Mouse (Mus musculus) heart, postnatal 36 days (tissue): ENCODE data around the gene Tnfrsf13b. TPM values are rescaled to one million over a fixed set of nuclear protein-coding genes. Genes with fewer than 3 reads are reported as not detected.
A peak's percentile ranks its signal among the peaks of the same experiment; 100 is the strongest.
"Not testable (repeated sequence)": the region's sequence is repeated elsewhere in the genome, so short reads cannot be mapped to it uniquely, and the experiment has no call there.

Source experiments
- DNase-seq, 2 experiments: peaks; one replicate each; pipeline ENCODE4 v3.0.0; 2021 to 2022
- intact Hi-C: fragments of 180-260 bp; cut with DNase I; formaldehyde crosslinking; loops from one replicate; pipeline ENCODE4 v1.15.1; 2025
- total RNA-seq, 2 experiments: library from RNA; stranded (reverse); gene quantifications; 2 replicates each; pipeline ENCODE4 v1.2.3; 2021

Tnfrsf13b gene
- total RNA-seq, 2 experiments from 2014 or later = 0.86 to 0.89 TPM

GRCm38 (mm10) chr11:61123886-61124285, 2.7 kb upstream of the Tnfrsf13b start:
- intact Hi-C loops = no loop called here
- DNase-seq = no peak

- DNase-seq = no peak
- intact Hi-C loops = no loop called here
Measured at GRCm38 (mm10) chr11:61125970-61126369, 585 bp upstream of the Tnfrsf13b start.

- DNase-seq = no peak
- intact Hi-C loops = no loop called here
Measured at GRCm38 (mm10) chr11:61127421-61128055, 983 bp downstream of the Tnfrsf13b start.

GRCm38 (mm10) chr11:61129305-61129704, 2.8 kb downstream of the Tnfrsf13b start:
- DNase-seq = no peak
- intact Hi-C loops = no loop called here

- intact Hi-C loops = not testable (repeated sequence)
Measured at GRCm38 (mm10) chr11:61130646-61131045, 4.1 kb downstream of the Tnfrsf13b start.

GRCm38 (mm10) chr11:61132943-61133342, 6.4 kb downstream of the Tnfrsf13b start:
- intact Hi-C loops = no loop called here
- no peak for DNase-seq

More at GRCm38 (mm10) chr11:61130646-61131045, 4.1 kb downstream of the Tnfrsf13b start:
- not testable (repeated sequence) for DNase-seq

GRCm38 (mm10) chr11:61141693-61142092, 15.1 kb downstream of the Tnfrsf13b start:
- no peak for DNase-seq
- intact Hi-C loops = no loop called here

GRCm38 (mm10) chr11:61142262-61142661, 15.7 kb downstream of the Tnfrsf13b start:
- peak in 1 of 2 experiments; percentile 8 for DNase-seq
- intact Hi-C loops = no loop called here

GRCm38 (mm10) chr11:61142941-61143530, 16.5 kb downstream of the Tnfrsf13b start:
- intact Hi-C loops = no loop called here

GRCm38 (mm10) chr11:61143564-61144469, 17.3 kb downstream of the Tnfrsf13b start:
- DNase-seq = no peak
- intact Hi-C loops = no loop called here

More at GRCm38 (mm10) chr11:61142941-61143530, 16.5 kb downstream of the Tnfrsf13b start:
- DNase-seq = no peak

- no peak for DNase-seq
- intact Hi-C loops = no loop called here
Measured at GRCm38 (mm10) chr11:61145551-61145950, 19.0 kb downstream of the Tnfrsf13b start.

- intact Hi-C loops = no loop called here
- DNase-seq = peak in 1 of 2 experiments; percentile 20
Measured at GRCm38 (mm10) chr11:61146645-61147299, 20.2 kb downstream of the Tnfrsf13b start.

- peak in 1 of 2 experiments; percentile 18 for DNase-seq
- intact Hi-C loops = no loop called here
Measured at GRCm38 (mm10) chr11:61147300-61147683, 20.7 kb downstream of the Tnfrsf13b start.

GRCm38 (mm10) chr11:61150233-61151001, 23.9 kb downstream of the Tnfrsf13b start:
- intact Hi-C loops = no loop called here
- no peak for DNase-seq

- intact Hi-C loops = loop anchor here (5.0 kb wide), 1 partner anchor 48 kb away; no protein-coding TSS in a partner anchor
- peak in 1 of 2 experiments; percentile 26 for DNase-seq
Measured at GRCm38 (mm10) chr11:61155727-61156126, 29.2 kb downstream of the Tnfrsf13b start.

- DNase-seq = no peak
- intact Hi-C loops = loop anchor here (5.0 kb wide), 1 partner anchor 51 kb away; no protein-coding TSS in a partner anchor
Measured at GRCm38 (mm10) chr11:61158141-61158540, 31.6 kb downstream of the Tnfrsf13b start.

- no peak for DNase-seq
- intact Hi-C loops = loop anchor here (5.0 kb wide), 1 partner anchor 53 kb away; no protein-coding TSS in a partner anchor
Measured at GRCm38 (mm10) chr11:61159796-61160732, 33.5 kb downstream of the Tnfrsf13b start.

- no peak for DNase-seq
- intact Hi-C loops = no loop called here
Measured at GRCm38 (mm10) chr11:61161121-61161520, 34.6 kb downstream of the Tnfrsf13b start.

- no peak for DNase-seq
- intact Hi-C loops = no loop called here
Measured at GRCm38 (mm10) chr11:61162776-61163175, 36.2 kb downstream of the Tnfrsf13b start.
